Mouse (Mus musculus): Measurements from ENCODE around the gene Gm20715. TPM values are rescaled to one million over a fixed set of nuclear protein-coding genes. Genes with fewer than 3 reads are reported as not detected.
"Not testable (repeated sequence)": the region's sequence is repeated elsewhere in the genome, so short reads cannot be mapped to it uniquely, and the experiment has no call there.

Gene Gm20715
- polyA plus RNA-seq, 1 experiment, result 0.33 TPM

DNA sequence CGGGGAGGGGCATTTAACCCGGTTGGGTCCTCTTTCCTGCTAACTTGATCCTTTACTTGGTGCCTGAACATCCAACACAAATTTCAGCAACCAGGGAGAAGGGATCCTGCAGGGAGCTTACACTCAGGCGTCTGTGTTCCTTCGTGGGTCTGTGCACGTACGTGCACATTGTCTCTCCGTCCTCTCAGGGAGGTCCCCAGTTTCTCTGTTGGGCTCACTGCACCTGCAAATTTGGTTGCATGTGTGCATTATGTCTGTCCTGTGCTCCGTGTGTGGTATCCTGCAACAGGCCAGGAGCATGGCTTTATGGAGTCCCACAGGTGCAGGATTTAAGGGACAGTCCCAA is 5.3 kb downstream of the Gm20715 start:
- Histone ChIP-seq H3K27ac (ENCODE audit: insufficient read depth, low read length) (no peak overlapping the region), H3K4me1 (ENCODE audit: control insufficient read depth, insufficient read depth, low read length) (no peaks in the 10 kb centered on the region), H3K4me3 (ENCODE audit: insufficient read depth, low read length) (peak overlapping the region; percentile 50)
- TF ChIP-seq POLR2A (IDR thresholded peaks at IDR 0.05; ENCODE audit: extremely low read depth, insufficient read depth, low read length) (no peak), CTCF (IDR thresholded peaks at IDR 0.05; ENCODE audit: extremely low read depth, insufficient read depth, low read length) (no peak)

DNA sequence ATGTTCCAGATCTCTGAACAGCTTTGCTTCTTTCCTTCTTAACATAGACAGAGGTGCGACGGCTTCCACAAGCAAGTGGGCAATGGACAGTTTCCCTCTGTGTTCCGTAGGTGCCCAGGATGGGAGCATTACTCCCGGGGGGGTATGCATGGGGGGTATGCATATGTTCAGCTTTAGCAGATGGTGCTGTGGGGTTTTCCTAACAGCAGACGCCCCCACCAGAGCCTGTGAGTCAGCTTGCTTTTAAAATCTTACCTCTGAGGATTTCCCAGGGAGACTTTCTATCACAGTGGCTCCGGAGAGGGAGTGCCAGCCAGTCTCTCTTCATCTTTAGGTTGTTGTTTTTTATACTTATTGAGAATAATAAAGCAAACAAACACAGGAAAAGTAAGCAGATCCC is 9.8 kb downstream of the Gm20715 start:
- TF ChIP-seq CTCF (IDR thresholded peaks at IDR 0.05; ENCODE audit: extremely low read depth, insufficient read depth, low read length) (no peak), POLR2A (IDR thresholded peaks at IDR 0.05; ENCODE audit: extremely low read depth, insufficient read depth, low read length) (no peak)
- Histone ChIP-seq H3K4me3 (ENCODE audit: insufficient read depth, low read length) (no peak overlapping the region), H3K4me1 (ENCODE audit: control insufficient read depth, insufficient read depth, low read length) (no peaks in the 10 kb centered on the region), H3K27ac (ENCODE audit: insufficient read depth, low read length) (no peak overlapping the region)

DNA sequence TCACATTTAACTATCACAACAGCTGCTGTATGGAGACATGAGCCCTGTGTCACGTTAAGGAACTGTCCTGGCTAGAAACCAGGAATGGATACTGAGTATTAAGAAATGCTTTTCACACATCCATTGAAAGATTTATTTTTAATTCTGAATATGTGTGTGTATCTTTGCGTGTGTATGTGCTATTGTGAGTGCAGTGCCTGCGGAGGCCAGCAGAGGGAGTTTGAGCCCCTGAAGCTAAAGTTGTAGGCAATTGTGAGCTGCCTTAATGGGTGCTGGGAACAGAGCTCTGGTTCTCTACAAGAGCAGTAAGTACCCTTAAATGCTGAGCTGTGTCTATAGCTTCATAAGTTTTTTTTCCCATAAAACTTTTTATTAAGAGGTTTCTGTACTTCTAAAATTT is 19.3 kb downstream of the Gm20715 start:
- H3K4me1 ChIP-seq (ENCODE audit: control insufficient read depth, insufficient read depth, low read length), result no peaks in the 10 kb centered on the region
- no peak overlapping the region for H3K27ac ChIP-seq (ENCODE audit: insufficient read depth, low read length)
- no peak overlapping the region for H3K4me3 ChIP-seq (ENCODE audit: insufficient read depth, low read length)
- TF ChIP-seq POLR2A (IDR thresholded peaks at IDR 0.05; ENCODE audit: extremely low read depth, insufficient read depth, low read length) (no peak), CTCF (IDR thresholded peaks at IDR 0.05; ENCODE audit: extremely low read depth, insufficient read depth, low read length) (no peak)

DNA sequence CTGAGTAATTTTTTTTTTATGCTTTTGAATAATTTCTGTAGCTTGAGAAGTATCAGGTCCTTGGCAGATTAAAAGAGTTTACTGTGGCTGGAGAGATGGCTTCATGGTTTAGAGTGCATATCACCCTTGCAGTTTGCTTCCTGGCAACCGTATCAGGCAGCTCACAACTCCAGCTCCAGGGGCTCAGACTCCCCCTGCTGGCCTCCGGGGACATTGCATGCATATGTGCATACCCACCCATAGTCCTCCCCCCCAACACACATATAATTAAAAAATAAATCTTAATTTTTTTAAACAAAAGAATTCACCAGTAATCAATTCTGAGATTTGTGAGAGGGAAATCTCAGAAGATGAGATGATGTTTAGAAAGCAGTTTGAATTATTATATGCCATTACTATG is 20.3 kb downstream of the Gm20715 start:
- Histone ChIP-seq H3K27ac (ENCODE audit: insufficient read depth, low read length) (no peak overlapping the region), H3K4me1 (ENCODE audit: control insufficient read depth, insufficient read depth, low read length) (no peaks in the 10 kb centered on the region), H3K4me3 (ENCODE audit: insufficient read depth, low read length) (no peak overlapping the region)
- TF ChIP-seq POLR2A (IDR thresholded peaks at IDR 0.05; ENCODE audit: extremely low read depth, insufficient read depth, low read length), result no peak
- TF ChIP-seq CTCF (IDR thresholded peaks at IDR 0.05; ENCODE audit: extremely low read depth, insufficient read depth, low read length), result peak; percentile 44

DNA sequence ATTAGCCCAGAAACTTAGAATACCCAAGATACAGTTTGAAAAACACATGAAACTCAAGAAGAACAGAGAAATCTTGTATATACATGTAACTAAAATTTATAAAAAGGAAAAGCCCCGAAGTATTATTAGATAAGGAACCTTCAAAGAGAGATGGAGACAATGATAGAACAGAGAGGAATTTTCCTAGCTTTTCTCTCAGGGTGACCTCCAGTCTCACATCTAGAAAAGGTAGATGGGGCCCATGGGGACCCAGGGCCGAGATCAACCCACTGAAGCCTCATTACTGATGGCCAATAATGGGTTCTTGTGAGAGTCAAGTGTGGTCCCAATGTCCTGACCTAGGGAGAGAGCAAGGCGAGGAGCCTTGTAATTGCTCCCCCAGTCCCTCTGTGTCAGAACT is 28.3 kb downstream of the Gm20715 start, which contains the start of gene Olfr1344:
Gene Olfr1344, plus strand, starts transcription at position 301 of the 400 bp plus-strand sequence.
- TF ChIP-seq CTCF (IDR thresholded peaks at IDR 0.05; ENCODE audit: extremely low read depth, insufficient read depth, low read length), result no peak
- TF ChIP-seq POLR2A (IDR thresholded peaks at IDR 0.05; ENCODE audit: extremely low read depth, insufficient read depth, low read length), result no peak
- Histone ChIP-seq H3K4me3 (ENCODE audit: insufficient read depth, low read length) (no peak within 1 kb of the TSS), H3K27ac (ENCODE audit: insufficient read depth, low read length) (no peak within 1 kb of the TSS), H3K4me1 (ENCODE audit: control insufficient read depth, insufficient read depth, low read length) (no peaks in the 10 kb centered on the region)

DNA sequence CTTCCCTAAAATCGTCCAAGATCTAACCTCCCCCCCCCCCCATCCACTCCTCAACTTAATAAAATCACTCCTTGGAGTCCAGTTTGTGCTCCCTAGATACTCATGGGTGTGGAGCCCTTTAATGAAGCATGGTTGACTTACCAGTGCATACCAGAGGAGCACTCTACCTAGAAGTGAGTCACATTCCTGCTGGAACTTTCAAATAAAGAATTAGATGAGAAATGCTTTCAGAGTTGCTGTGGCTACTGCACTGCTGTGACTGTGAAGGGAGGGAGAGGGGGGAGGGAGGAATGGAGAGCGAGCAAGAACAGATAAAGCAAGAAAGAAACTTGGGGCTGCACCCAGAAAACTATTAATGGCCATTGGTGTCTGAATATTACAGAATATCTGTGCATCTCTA is 31.1 kb downstream of the Gm20715 start:
- TF ChIP-seq POLR2A (IDR thresholded peaks at IDR 0.05; ENCODE audit: extremely low read depth, insufficient read depth, low read length) (no peak), CTCF (IDR thresholded peaks at IDR 0.05; ENCODE audit: extremely low read depth, insufficient read depth, low read length) (no peak)

DNA sequence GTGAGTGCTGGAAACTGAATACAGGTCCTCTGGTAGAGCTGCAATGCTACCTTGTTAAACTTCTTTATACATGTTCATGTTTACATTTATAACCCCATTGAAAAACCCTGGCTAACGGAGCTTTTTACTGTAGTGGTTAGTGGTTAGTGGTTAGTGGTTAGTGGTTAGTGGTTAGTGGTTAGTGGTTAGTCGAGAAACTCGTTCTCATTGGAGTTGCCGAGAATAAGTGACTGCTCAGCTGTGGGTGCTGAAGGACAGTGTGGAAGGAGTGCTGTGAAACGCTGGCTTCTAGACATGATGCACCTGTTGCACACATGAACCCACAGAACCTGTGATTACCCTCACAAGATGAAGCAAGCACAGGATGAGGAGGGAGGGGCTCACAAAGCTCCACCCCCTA is 37.7 kb downstream of the Gm20715 start:
- Histone ChIP-seq H3K4me1 (ENCODE audit: control insufficient read depth, insufficient read depth, low read length) (no peaks in the 10 kb centered on the region), H3K27ac (ENCODE audit: insufficient read depth, low read length) (no peak overlapping the region), H3K4me3 (ENCODE audit: insufficient read depth, low read length) (no peak overlapping the region)
- TF ChIP-seq CTCF (IDR thresholded peaks at IDR 0.05; ENCODE audit: extremely low read depth, insufficient read depth, low read length), result no peak

More for the DNA sequence above, 31.1 kb downstream of the Gm20715 start:
- no peaks in the 10 kb centered on the region for H3K4me1 ChIP-seq (ENCODE audit: control insufficient read depth, insufficient read depth, low read length)
- H3K4me3 ChIP-seq (ENCODE audit: insufficient read depth, low read length), result no peak overlapping the region
- H3K27ac ChIP-seq (ENCODE audit: insufficient read depth, low read length), result no peak overlapping the region

DNA sequence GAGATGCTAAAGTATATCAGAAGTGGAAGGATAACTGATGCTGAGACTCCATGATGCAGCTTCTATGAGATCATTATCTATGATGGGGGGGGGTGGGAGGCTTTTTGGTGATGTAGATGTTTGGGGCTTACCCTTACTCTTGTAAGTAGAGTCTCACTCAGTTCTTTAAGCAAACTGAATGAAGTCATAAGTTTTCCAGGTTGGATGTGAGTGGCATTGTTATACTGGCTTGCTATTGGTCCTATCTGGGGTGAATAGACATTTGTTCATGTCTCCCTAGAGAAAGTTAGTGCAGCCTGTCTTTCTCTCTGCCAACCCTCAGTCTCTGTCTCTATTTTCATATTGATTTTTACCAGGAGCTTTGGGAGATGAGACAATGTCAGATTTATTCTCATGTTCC is 45.8 kb downstream of the Gm20715 start, which contains the start of gene Olfr1336:
Gene Olfr1336, plus strand, starts transcription at position 301 of the 400 bp plus-strand sequence.
- H3K4me1 ChIP-seq (ENCODE audit: control insufficient read depth, insufficient read depth, low read length), result no peaks in the 10 kb centered on the region
- H3K27ac ChIP-seq (ENCODE audit: insufficient read depth, low read length), result no peak within 1 kb of the TSS
- TF ChIP-seq CTCF (IDR thresholded peaks at IDR 0.05; ENCODE audit: extremely low read depth, insufficient read depth, low read length), result no peak
- TF ChIP-seq POLR2A (IDR thresholded peaks at IDR 0.05; ENCODE audit: extremely low read depth, insufficient read depth, low read length), result no peak
- H3K4me3 ChIP-seq (ENCODE audit: insufficient read depth, low read length), result no peak within 1 kb of the TSS

DNA sequence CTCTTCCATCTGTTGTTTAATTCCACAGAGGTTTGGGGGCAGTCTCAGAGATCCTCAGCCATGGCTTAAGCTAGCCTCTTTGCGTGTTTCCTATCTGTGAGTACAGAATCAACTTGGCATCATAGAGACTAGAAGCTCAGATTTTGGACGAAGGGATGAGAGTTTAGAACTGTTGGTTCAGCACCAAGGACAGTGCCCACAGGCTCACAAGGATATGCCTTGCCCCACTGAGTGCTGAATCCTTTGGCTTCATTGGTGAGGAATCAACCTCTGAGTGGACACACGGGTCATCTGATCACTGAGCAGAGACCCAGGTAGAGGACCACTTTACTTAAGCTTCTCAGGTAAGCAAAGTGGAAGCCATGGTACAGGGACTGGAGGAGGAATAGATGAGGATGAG is 46.3 kb downstream of the Gm20715 start:
- H3K4me3 ChIP-seq (ENCODE audit: insufficient read depth, low read length), result no peak overlapping the region
- TF ChIP-seq CTCF (IDR thresholded peaks at IDR 0.05; ENCODE audit: extremely low read depth, insufficient read depth, low read length) (no peak), POLR2A (IDR thresholded peaks at IDR 0.05; ENCODE audit: extremely low read depth, insufficient read depth, low read length) (no peak)
- H3K4me1 ChIP-seq (ENCODE audit: control insufficient read depth, insufficient read depth, low read length), result no peaks in the 10 kb centered on the region
- no peak overlapping the region for H3K27ac ChIP-seq (ENCODE audit: insufficient read depth, low read length)

DNA sequence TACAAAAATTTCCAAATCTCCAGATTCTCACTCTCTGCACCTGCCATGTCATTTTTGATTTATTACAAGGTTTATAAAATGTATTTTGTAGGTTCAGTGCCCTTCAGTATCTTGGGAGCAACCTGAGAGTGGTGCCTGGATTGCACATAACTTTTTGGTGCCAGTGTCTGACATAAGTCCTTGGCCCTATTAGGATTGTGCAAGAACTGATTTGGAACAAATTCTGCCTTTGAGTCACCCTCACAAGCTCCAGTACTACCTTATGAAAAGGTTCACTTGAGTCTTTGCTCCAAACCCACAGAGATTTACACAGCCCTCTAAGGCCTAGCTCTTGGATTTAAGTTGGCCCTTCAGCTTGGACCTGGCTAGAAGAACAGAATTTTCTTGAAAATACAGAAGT is 56.9 kb downstream of the Gm20715 start, which contains the start of gene Olfr1346:
Gene Olfr1346, plus strand, starts transcription at position 151 of the 400 bp plus-strand sequence.
- TF ChIP-seq POLR2A (IDR thresholded peaks at IDR 0.05; ENCODE audit: extremely low read depth, insufficient read depth, low read length) (no peak), CTCF (IDR thresholded peaks at IDR 0.05; ENCODE audit: extremely low read depth, insufficient read depth, low read length) (no peak)
- no peaks in the 10 kb centered on the region for H3K4me1 ChIP-seq (ENCODE audit: control insufficient read depth, insufficient read depth, low read length)
- no peak within 1 kb of the TSS for H3K4me3 ChIP-seq (ENCODE audit: insufficient read depth, low read length)
- no peak within 1 kb of the TSS for H3K27ac ChIP-seq (ENCODE audit: insufficient read depth, low read length)

DNA sequence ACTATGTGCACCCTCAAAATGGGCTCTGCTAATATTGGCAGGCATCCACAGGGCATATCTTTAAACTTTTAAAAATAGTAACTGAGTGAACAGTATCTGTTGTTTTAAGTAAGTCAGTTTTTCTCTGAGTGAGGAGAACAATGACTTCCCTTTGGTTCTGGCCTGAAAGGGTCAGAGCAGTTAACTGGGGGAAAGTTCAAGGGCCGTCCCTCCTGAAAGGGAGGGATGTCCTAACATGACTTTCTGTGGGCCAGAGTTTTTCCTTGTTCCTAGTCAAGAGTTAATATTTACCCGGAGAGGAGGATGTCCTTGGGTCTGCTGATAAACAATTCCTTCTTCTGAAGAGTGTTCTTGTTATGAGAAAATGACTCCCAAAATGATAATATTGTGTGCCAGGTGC is 67.6 kb downstream of the Gm20715 start:
- not testable (repeated sequence) for H3K4me1 ChIP-seq (ENCODE audit: control insufficient read depth, insufficient read depth, low read length); H3K27ac ChIP-seq (ENCODE audit: insufficient read depth, low read length); H3K4me3 ChIP-seq (ENCODE audit: insufficient read depth, low read length)
